Mouse (Mus musculus) spleen, adult 2 months (tissue): ENCODE measurements around the gene Erh.

ENCODE experiments used
- CTCF ChIP-seq: fragments of 200-500 bp; IDR thresholded peaks from 2 replicates; pipeline ENCODE4 v1.5.1; 2011; ENCODE audit warnings: mild to moderate bottlenecking, inconsistent platforms; ENCODE audit not compliant: insufficient read depth, insufficient read length, insufficient replicate concordance; ENCODE audit errors: extremely low read depth
- POLR2A ChIP-seq: fragments of 200-500 bp; IDR thresholded peaks from 2 replicates; pipeline ENCODE4 v1.6.1; 2011; ENCODE audit warnings: low read depth, low read length, inconsistent platforms

GRCm38 (mm10) chr12:80608576-80608975, 35.6 kb downstream of the Erh start:
- TF ChIP-seq CTCF = no peak
- TF ChIP-seq POLR2A = no peak
